Mouse (Mus musculus) CH12.LX (cell line): ENCODE results near the gene Rasgrf2. TPM values are rescaled to one million over a fixed set of nuclear protein-coding genes. Genes with fewer than 3 reads are reported as not detected.

ENCODE experiments used
- DNase-seq: peaks from one replicate; pipeline ENCODE4 v3.0.0-alpha.2; 2013; ENCODE audit errors: extremely low read depth
- H3K27ac ChIP-seq: 2 replicates; pipeline ENCODE4 v1.5.1; 2012; ENCODE audit warnings: low read depth, mild to moderate bottlenecking, control low read depth, moderate library complexity; ENCODE audit not compliant: insufficient read depth
- H3K27me3 ChIP-seq: replicated peaks from 2 replicates; pipeline ENCODE3; 2012; ENCODE audit warnings: inconsistent platforms
- H3K36me3 ChIP-seq, 2 experiments: replicated peaks in 1 of 2; 2 replicates each; pipeline versions ENCODE3 to v1.6.1; 2012; ENCODE audit warnings: inconsistent platforms in 1 of 2, low read length in 1 of 2, mild to moderate bottlenecking in 1 of 2, mixed read lengths in 1 of 2, moderate library complexity in 1 of 2; ENCODE audit not compliant: control insufficient read depth in 1 of 2, insufficient read depth in 1 of 2
- H3K4me1 ChIP-seq, 2 experiments: 2 replicates each; pipeline ENCODE4 v1.6.1; 2012; ENCODE audit warnings: inconsistent platforms in 1 of 2, moderate library complexity in 1 of 2; ENCODE audit not compliant: insufficient read depth in 2 of 2, control insufficient read depth in 1 of 2
- H3K4me2 ChIP-seq: 2 replicates; pipeline ENCODE4 v1.6.1; 2012; ENCODE audit warnings: low read depth, mild to moderate bottlenecking, control low read depth; ENCODE audit not compliant: poor library complexity, insufficient read depth, severe bottlenecking
- H3K4me3 ChIP-seq, 3 experiments: fragments of 150-350 bp in 1 of 3; sonication (generic) in 1 of 3; replicated peaks in 1 of 3; 2 replicates each; pipeline versions ENCODE3 to v1.5.1; 2011 to 2012; ENCODE audit warnings: low read depth in 2 of 3, low read length in 2 of 3, mild to moderate bottlenecking in 2 of 3, moderate library complexity in 2 of 3, control low read depth in 1 of 3, improper control_type of control experiment in 1 of 3, inconsistent platforms in 1 of 3, mixed read lengths in 1 of 3; ENCODE audit not compliant: poor library complexity in 1 of 3
- H3K79me2 ChIP-seq: replicated peaks from 2 replicates; pipeline ENCODE4 v1.6.1; 2012; ENCODE audit warnings: mild to moderate bottlenecking, moderate library complexity; ENCODE audit not compliant: control insufficient read depth, poor library complexity, insufficient read depth, severe bottlenecking; ENCODE audit errors: extremely low read depth
- H3K9ac ChIP-seq: 2 replicates; pipeline ENCODE4 v1.6.1; 2012; ENCODE audit warnings: low read depth, mild to moderate bottlenecking, control low read depth, moderate library complexity; ENCODE audit not compliant: insufficient read depth
- H3K9me3 ChIP-seq: replicated peaks from 2 replicates; pipeline ENCODE3; 2012; ENCODE audit warnings: low read length, inconsistent platforms, mixed read lengths
- BHLHE40 ChIP-seq: IDR thresholded peaks from 2 replicates; pipeline ENCODE4 v1.6.1; 2011; ENCODE audit warnings: mild to moderate bottlenecking, low read depth, low read length, improper control_type of control experiment
- CTCF ChIP-seq, 2 experiments: IDR thresholded peaks in 1 of 2; conservative IDR thresholded peaks in 1 of 2; 2 replicates each; pipeline ENCODE4 v1.5.1; 2011 to 2012; ENCODE audit warnings: low read depth in 2 of 2, low read length in 2 of 2, improper control_type of control experiment in 1 of 2, inconsistent platforms in 1 of 2, mild to moderate bottlenecking in 1 of 2, moderate library complexity in 1 of 2
- ELF1 ChIP-seq: IDR thresholded peaks from 2 replicates; pipeline ENCODE4 v1.6.1; 2014; ENCODE audit warnings: low read depth, mild to moderate bottlenecking, inconsistent platforms, low read length, improper control_type of control experiment
- GABPA ChIP-seq: IDR thresholded peaks from 2 replicates; pipeline ENCODE4 v1.6.1; 2012; ENCODE audit warnings: low read depth, low read length, improper control_type of control experiment, inconsistent platforms; ENCODE audit not compliant: insufficient replicate concordance
- HCFC1 ChIP-seq: IDR thresholded peaks from 2 replicates; pipeline ENCODE4 v1.6.1; 2012; ENCODE audit warnings: low read depth, mild to moderate bottlenecking, inconsistent platforms, low read length, improper control_type of control experiment
- IRF4 ChIP-seq: IDR thresholded peaks from 2 replicates; pipeline ENCODE4 v1.6.1; 2014; ENCODE audit warnings: low read depth, mild to moderate bottlenecking, inconsistent platforms, low read length, improper control_type of control experiment
- MAX ChIP-seq: IDR thresholded peaks from 2 replicates; pipeline ENCODE4 v1.6.1; 2011; ENCODE audit warnings: low read length, improper control_type of control experiment
- MXI1 ChIP-seq: IDR thresholded peaks from 2 replicates; pipeline ENCODE4 v1.6.1; 2011; ENCODE audit warnings: mild to moderate bottlenecking, low read depth, low read length, improper control_type of control experiment
- MYC ChIP-seq: IDR thresholded peaks from 2 replicates; pipeline ENCODE4 v1.6.1; 2011; ENCODE audit warnings: low read depth, mild to moderate bottlenecking, improper control_type of control experiment, low read length
- NELFE ChIP-seq: IDR thresholded peaks from 2 replicates; pipeline ENCODE4 v1.6.1; 2011; ENCODE audit warnings: low read depth, low read length, improper control_type of control experiment
- NRF1 ChIP-seq: IDR thresholded peaks from 2 replicates; pipeline ENCODE4 v1.6.1; 2014; ENCODE audit warnings: low read depth, mild to moderate bottlenecking, inconsistent platforms, low read length, improper control_type of control experiment, moderate library complexity
- POLR2A ChIP-seq: IDR thresholded peaks from 2 replicates; pipeline ENCODE4 v1.6.1; 2011; ENCODE audit warnings: low read depth, mild to moderate bottlenecking, improper control_type of control experiment, low read length
- POLR2AphosphoS2 ChIP-seq: IDR thresholded peaks from 2 replicates; pipeline ENCODE4 v1.6.1; 2011; ENCODE audit warnings: low read depth, low read length, improper control_type of control experiment
- RAD21 ChIP-seq: IDR thresholded peaks from 2 replicates; pipeline ENCODE4 v1.6.1; 2011; ENCODE audit warnings: low read depth, mild to moderate bottlenecking, low read length, improper control_type of control experiment, moderate library complexity
- SMC3 ChIP-seq: IDR thresholded peaks from 2 replicates; pipeline ENCODE4 v1.6.1; 2011; ENCODE audit warnings: low read depth, low read length, improper control_type of control experiment
- TCF12 ChIP-seq: IDR thresholded peaks from 2 replicates; pipeline ENCODE4 v1.6.1; 2014; ENCODE audit warnings: low read depth, mild to moderate bottlenecking, inconsistent platforms, low read length, improper control_type of control experiment
- UBTF ChIP-seq: IDR thresholded peaks from 2 replicates; pipeline ENCODE4 v1.6.1; 2012; ENCODE audit warnings: low read depth, mild to moderate bottlenecking, inconsistent platforms, low read length, improper control_type of control experiment, moderate library complexity
- ZC3H11A ChIP-seq: IDR thresholded peaks from 2 replicates; pipeline ENCODE4 v1.6.1; 2012; ENCODE audit warnings: low read depth, mild to moderate bottlenecking, inconsistent platforms, low read length, improper control_type of control experiment
- ZKSCAN1 ChIP-seq: IDR thresholded peaks from 2 replicates; pipeline ENCODE4 v1.6.1; 2012; ENCODE audit warnings: low read depth, inconsistent platforms, low read length, improper control_type of control experiment, borderline replicate concordance
- ZNF384 ChIP-seq: IDR thresholded peaks from 2 replicates; pipeline ENCODE4 v1.6.1; 2012; ENCODE audit warnings: low read depth, low read length, improper control_type of control experiment, inconsistent platforms
- dilution Hi-C: fragments of 300-500 bp; cut with MboI; formaldehyde crosslinking; loops from 2 replicates; pipeline ENCODE4 v1.14.3; 2020; ENCODE audit warnings: low sequenced_read_pairs; ENCODE audit not compliant: extremely low pct_unique_long_range_greater_than_20kb, extremely low pct_ligation_motif_present
- in situ Hi-C: fragments of 300-500 bp; cut with MboI; formaldehyde crosslinking; loops from 3 replicates; pipeline ENCODE4 v1.14.3; 2019; ENCODE audit warnings: low sequenced_read_pairs, low pct_ligation_motif_present, low pct_unique_long_range_greater_than_20kb, mixed read lengths
- polyA plus RNA-seq: library from polyadenylated mRNA; unstranded; fragments of >175 nt; gene quantifications from 2 replicates; pipeline ENCODE4 v1.2.1, GENCODE M21; 2012; ENCODE audit warnings: low read depth; ENCODE audit not compliant: insufficient read length
- total RNA-seq, 2 experiments: library from RNA; depleted of rRNA; stranded (reverse); fragments of 300-350 nt in 1 of 2; fragments of >200 nt in 1 of 2; gene quantifications; 2 replicates each; pipeline ENCODE4 v1.2.3; 2012 to 2014

Rasgrf2 gene
- total and polyA plus RNA-seq, 3 experiments = 2.6 to 5.0 (median 4.7) TPM

GRCm38 (mm10) chr13:92073111-92073510 is 58.3 kb downstream of the Rasgrf2 start:
- peaks cover 0 to 9% of the 10 kb centered on the region in 2 experiments; a peak in 2 of 4 replicates for H3K4me1 ChIP-seq
- in situ Hi-C loops (no loop called here), dilution Hi-C loops (no loop called here)
- no peak for DNase-seq
- H3K9ac ChIP-seq = no peak overlapping the region
- H3K36me3 ChIP-seq = no peaks in the 10 kb centered on the region
- no peaks in the 10 kb centered on the region for H3K79me2 ChIP-seq
- no peak overlapping the region for H3K4me3 ChIP-seq
- no peak overlapping the region for H3K27ac ChIP-seq
- H3K4me2 ChIP-seq = no peak overlapping the region
- H3K9me3 ChIP-seq = no peaks in the 10 kb centered on the region
- TF ChIP-seq BHLHE40 (no peak), GABPA (no peak), ELF1 (no peak), UBTF (no peak), NELFE (no peak), ZNF384 (no peak), MXI1 (no peak), POLR2A (no peak), ZKSCAN1 (no peak), IRF4 (no peak), MYC (no peak), TCF12 (no peak), HCFC1 (no peak), NRF1 (no peak), RAD21 (no peak), ZC3H11A (no peak), POLR2AphosphoS2 (no peak), MAX (no peak), CTCF (conservative IDR thresholded peaks at IDR 0.05 in 1 of 2, IDR thresholded peaks at IDR 0.05 in 1 of 2; ENCODE audit: low read depth in 2 of 2, low read length in 2 of 2) (no peak), SMC3 (no peak)
- H3K27me3 ChIP-seq = no peaks in the 10 kb centered on the region

- no peaks in the 10 kb centered on the region for H3K9me3 ChIP-seq
- H3K4me3 ChIP-seq = no peak overlapping the region
- H3K27me3 ChIP-seq = no peaks in the 10 kb centered on the region
- TF ChIP-seq POLR2AphosphoS2 = no peak
- no peak overlapping the region for H3K27ac ChIP-seq
- H3K36me3 ChIP-seq = no peaks in the 10 kb centered on the region
- H3K79me2 ChIP-seq = no peaks in the 10 kb centered on the region
- in situ Hi-C loops (no loop called here), dilution Hi-C loops (no loop called here)
- H3K4me1 ChIP-seq = peaks cover 0 to 9% of the 10 kb centered on the region in 2 experiments; a peak in 2 of 4 replicates
- H3K9ac ChIP-seq = no peak overlapping the region
- H3K4me2 ChIP-seq = no peak overlapping the region
- no peak for DNase-seq
Measured at GRCm38 (mm10) chr13:92068651-92069050, 62.8 kb downstream of the Rasgrf2 start.
